Mouse (Mus musculus) lung, postnatal 0 days (tissue): ENCODE results near the gene Pex7.

Source experiments
- CTCF ChIP-seq: IDR thresholded peaks from 2 replicates; pipeline ENCODE4 v1.5.1; 2016; ENCODE audit warnings: antibody characterized with exemption, mild to moderate bottlenecking
- EP300 ChIP-seq: IDR thresholded peaks from 2 replicates; pipeline ENCODE4 v1.6.1; 2016; ENCODE audit warnings: antibody characterized with exemption, mild to moderate bottlenecking, control low read depth

DNA sequence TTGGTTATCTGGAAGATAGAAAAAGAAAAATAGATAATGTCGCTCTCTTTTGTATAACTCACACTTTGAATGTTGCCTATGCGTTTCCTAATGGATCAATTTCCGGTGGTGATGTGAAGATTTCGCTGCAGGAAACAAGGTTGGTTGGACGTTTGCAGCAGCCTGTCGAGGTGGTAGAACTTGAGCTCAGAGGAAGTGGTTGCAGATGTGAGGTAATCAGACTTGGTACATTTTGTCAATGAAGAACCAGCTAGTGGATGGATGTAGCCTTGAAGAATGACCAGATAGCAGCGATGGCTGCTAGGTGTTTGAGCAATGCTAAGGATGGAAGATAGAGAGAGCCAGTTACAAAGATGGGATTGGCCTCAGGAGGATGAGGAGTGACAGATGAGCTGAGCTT is 102.7 kb downstream of the Pex7 start:
- TF ChIP-seq CTCF (no peak), EP300 (no peak)
